Mouse (Mus musculus): ENCODE data around the gene D930007J09Rik.

- TF ChIP-seq POLR2A (IDR thresholded peaks at IDR 0.05; ENCODE audit: borderline replicate concordance, extremely low read depth, low read depth, low read length) (no peak), CTCF (IDR thresholded peaks at IDR 0.05; ENCODE audit: insufficient read depth, low read length) (no peak)
Observed at GRCm38 (mm10) chr13:32825546-32825945, 22.9 kb upstream of the D930007J09Rik start.

All from lung, adult 2 months (tissue).